In the genomic region with DNA sequence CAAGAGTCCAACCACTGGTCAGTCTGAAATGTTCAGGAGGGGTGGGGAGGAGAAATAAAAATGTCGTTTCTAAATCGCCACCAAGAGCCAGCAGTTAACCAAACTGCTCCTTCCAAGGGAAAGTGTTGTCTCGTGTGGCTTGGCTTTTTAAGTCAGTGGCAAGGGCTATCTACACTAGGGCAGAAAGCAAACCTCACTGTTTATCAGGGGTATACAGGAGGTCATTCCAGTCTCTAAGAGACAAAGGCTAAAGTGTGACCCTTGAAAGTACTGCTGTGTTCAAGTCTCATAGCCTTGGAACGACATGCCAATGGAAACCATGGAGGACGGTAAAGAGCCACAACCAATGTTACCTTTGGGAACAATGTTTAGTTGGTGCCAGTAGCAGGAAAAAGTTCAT, we compare ENCODE assay signal across 25 mouse cellular contexts. TPM values are rescaled to one million over a fixed set of nuclear protein-coding genes. Genes with fewer than 3 reads are reported as not detected.
DNase-seq lines count a peak whose midpoint lies in the region; ATAC-seq and TF ChIP-seq lines count a peak whose summit lies in the region.
"Had no signal": no experiment of that assay in that cellular context is flagged by ENCODE, and none has a peak within 500 bp of the region (broad histone marks: within the 10 kb centered on the region; RNA-seq: fewer than 3 reads in every experiment).

No protein-coding gene starts in this region.

- TF ChIP-seq POLR2A in heart, adult 2 months (IDR thresholded peaks at IDR 0.05; ENCODE audit: insufficient read depth, low read depth, low read length): no peak

- no peak overlapping the region for H3K27ac ChIP-seq in heart, embryonic 11.5 days (ENCODE audit: low read depth, low read length)
- H3K27ac ChIP-seq in heart, adult 2 months: no peak overlapping the region
- H3K27ac ChIP-seq in liver, embryonic 11.5 days (ENCODE audit: low read depth, low read length): 0 out of 2 replicates have a peak overlapping the region, but pooled peaks have one; percentile 52
- H3K27ac ChIP-seq in liver, embryonic 15.5 days (replicated peaks): peak overlapping the region; percentile 55
- H3K27ac ChIP-seq: embryonic facial prominence, embryonic 12.5 days; embryonic facial prominence, embryonic 15.5 days; forebrain, embryonic 12.5 days; forebrain, embryonic 15.5 days; hindbrain, embryonic 10.5 days; hindbrain, embryonic 13.5 days had no signal

- whole genome bisulfite sequencing in heart, embryonic 11.5 days (ENCODE audit: insufficient replicate concordance): 74% methylated on average over 5 of the region's 5 CpGs
- WGBS in heart, adult 2 months: 80% methylated on average over 5 of the region's 5 CpGs
- 67% methylated on average over 5 of the region's 5 CpGs for WGBS in liver, embryonic 11.5 days
- WGBS in liver, embryonic 15.5 days (ENCODE audit: insufficient replicate concordance): 48% methylated on average over 5 of the region's 5 CpGs

- no peak overlapping the region for H3K9ac ChIP-seq in heart, embryonic 11.5 days (ENCODE audit: low read depth, low read length)
- no peak overlapping the region for H3K9ac ChIP-seq in heart, adult 2 months (ENCODE audit: low read depth, low read length)
- H3K9ac ChIP-seq in liver, embryonic 11.5 days (ENCODE audit: low read depth, low read length): no peak overlapping the region
- H3K9ac ChIP-seq in liver, embryonic 15.5 days: no peak overlapping the region
- H3K9ac ChIP-seq: embryonic facial prominence, embryonic 12.5 days; embryonic facial prominence, embryonic 15.5 days; forebrain, embryonic 12.5 days; forebrain, embryonic 15.5 days; hindbrain, embryonic 13.5 days had no signal

- no peak overlapping the region for H3K4me2 ChIP-seq in heart, embryonic 11.5 days
- peak overlapping the region; percentile 44 for H3K4me2 ChIP-seq in liver, embryonic 11.5 days
- H3K4me2 ChIP-seq in liver, embryonic 15.5 days: no peak overlapping the region
- H3K4me2 ChIP-seq: embryonic facial prominence, embryonic 12.5 days; embryonic facial prominence, embryonic 15.5 days; forebrain, embryonic 12.5 days; forebrain, embryonic 15.5 days; hindbrain, embryonic 13.5 days had no signal

- no peaks in the 10 kb centered on the region for H3K9me3 ChIP-seq in heart, embryonic 11.5 days (replicated peaks; ENCODE audit: control insufficient read depth, low read length)
- H3K9me3 ChIP-seq in liver, embryonic 11.5 days (ENCODE audit: control insufficient read depth, low read length): no peaks in the 10 kb centered on the region
- no peaks in the 10 kb centered on the region for H3K9me3 ChIP-seq in liver, embryonic 15.5 days (replicated peaks)
- H3K9me3 ChIP-seq: embryonic facial prominence, embryonic 12.5 days; embryonic facial prominence, embryonic 15.5 days; forebrain, embryonic 12.5 days; forebrain, embryonic 15.5 days; hindbrain, embryonic 10.5 days; hindbrain, embryonic 13.5 days had no signal

- ATAC-seq in heart, embryonic 11.5 days (replicated peaks; ENCODE audit: insufficient number of reproducible peaks, low FRiP score, low TSS enrichment): peak; percentile 68; the same call in 1 of the 2 replicates
- ATAC-seq in liver, embryonic 11.5 days (replicated peaks; ENCODE audit: low FRiP score): peak; percentile 85
- ATAC-seq in liver, embryonic 15.5 days (ENCODE audit: insufficient read depth): peak; percentile 63
- no peak for ATAC-seq in monocyte, adult 5-6 weeks (replicated peaks; ENCODE audit: insufficient number of reproducible peaks, low FRiP score, low TSS enrichment, poor library complexity, severe bottlenecking)
- ATAC-seq: activated CD4-positive, CD25-positive, alpha-beta regulatory T cell, adult 4 months; forebrain, embryonic 15.5 days; hindbrain, embryonic 16.5 days had no signal

- no peaks in the 10 kb centered on the region for H3K79me2 ChIP-seq in heart, adult 2 months (replicated peaks; ENCODE audit: control insufficient read depth, insufficient read depth, low read length)

- intact Hi-C loops in heart, adult 2 months (cut with DNase I): no loop called here

- H3K4me3 ChIP-seq in heart, embryonic 11.5 days (ENCODE audit: low read depth, low read length): no peak overlapping the region
- no peak overlapping the region for H3K4me3 ChIP-seq in heart, adult 2 months
- H3K4me3 ChIP-seq in liver, embryonic 11.5 days (ENCODE audit: low read depth, low read length): no peak overlapping the region
- no peak overlapping the region for H3K4me3 ChIP-seq in liver, embryonic 15.5 days (replicated peaks)
- H3K4me3 ChIP-seq: embryonic facial prominence, embryonic 12.5 days; embryonic facial prominence, embryonic 15.5 days; erythroblast, embryonic 14.5 days; forebrain, embryonic 12.5 days; forebrain, embryonic 15.5 days; hindbrain, embryonic 10.5 days; hindbrain, embryonic 13.5 days had no signal

- no peak for TF ChIP-seq CTCF in heart, adult 2 months (IDR thresholded peaks at IDR 0.05)

- no peaks in the 10 kb centered on the region for H3K27me3 ChIP-seq in heart, embryonic 11.5 days (ENCODE audit: control insufficient read depth, insufficient read depth, low read length)
- no peaks in the 10 kb centered on the region for H3K27me3 ChIP-seq in heart, adult 2 months (ENCODE audit: control insufficient read depth, insufficient read depth, low read length)
- H3K27me3 ChIP-seq in liver, embryonic 11.5 days (replicated peaks; ENCODE audit: control insufficient read depth, insufficient read depth, low read length): no peaks in the 10 kb centered on the region
- H3K27me3 ChIP-seq in liver, embryonic 15.5 days: no peaks in the 10 kb centered on the region
- H3K27me3 ChIP-seq: embryonic facial prominence, embryonic 12.5 days; embryonic facial prominence, embryonic 15.5 days; forebrain, embryonic 12.5 days; forebrain, embryonic 15.5 days; hindbrain, embryonic 13.5 days had no signal

- no peaks in the 10 kb centered on the region for H3K36me3 ChIP-seq in heart, embryonic 11.5 days (ENCODE audit: control insufficient read depth, insufficient read depth, low read length)
- no peaks in the 10 kb centered on the region for H3K36me3 ChIP-seq in heart, adult 2 months (ENCODE audit: control insufficient read depth, insufficient read depth, low read length)
- H3K36me3 ChIP-seq in liver, embryonic 11.5 days (ENCODE audit: control insufficient read depth, insufficient read depth, low read length): no peaks in the 10 kb centered on the region
- H3K36me3 ChIP-seq in liver, embryonic 15.5 days (replicated peaks): no peaks in the 10 kb centered on the region
- H3K36me3 ChIP-seq: embryonic facial prominence, embryonic 15.5 days; forebrain, embryonic 15.5 days had no signal

- no peak for TF ChIP-seq EP300 in heart, adult 2 months (IDR thresholded peaks at IDR 0.05; ENCODE audit: insufficient read depth, low read depth, low read length)

- no peak for DNase-seq in heart, adult 2 months
- DNase-seq in liver, embryonic 11.5 days (ENCODE audit: low spot score): no peak
- DNase-seq in liver: no peak
- DNase-seq in kidney, adult 8-10 months: no peak
- no peak for DNase-seq in right cerebral cortex, postnatal 14 days
- DNase-seq: adrenal gland, postnatal 10 days; adrenal gland, postnatal 36 days; cerebellum, adult 18-20 months; cerebellum, adult 9-10 months; cerebellum, postnatal 14 days; gastrocnemius, postnatal 25 days; heart, adult 18-20 months; heart, postnatal 36 days had no signal

- no peaks in the 10 kb centered on the region for H3K4me1 ChIP-seq in heart, embryonic 11.5 days (ENCODE audit: control insufficient read depth, insufficient read depth, low read length)
- no peaks in the 10 kb centered on the region; the same call in 1 of the 2 replicates for H3K4me1 ChIP-seq in heart, adult 2 months (ENCODE audit: control insufficient read depth, insufficient read depth, low read length)
- no peaks in the 10 kb centered on the region for H3K4me1 ChIP-seq in liver, embryonic 11.5 days (replicated peaks; ENCODE audit: control insufficient read depth, insufficient read depth, low read length)
- no peaks in the 10 kb centered on the region; the same call in 1 of the 2 replicates for H3K4me1 ChIP-seq in liver, embryonic 15.5 days (replicated peaks)
- H3K4me1 ChIP-seq: embryonic facial prominence, embryonic 12.5 days; embryonic facial prominence, embryonic 15.5 days; forebrain, embryonic 12.5 days; hindbrain, embryonic 10.5 days; hindbrain, embryonic 13.5 days had no signal

RNA-seq across cellular contexts. Expression of gene Amot, which starts 15.0 kb away (rescaled TPM):
- 14.1 and 14.3 TPM in 2 replicates for polyA plus RNA-seq in heart, embryonic 11.5 days (2014; fragmentation: Nextera tagmentation; extraction: Ambion mirVana)
- total RNA-seq in heart, adult 2 months (2021): 1 to 10 TPM; 6.1 to 7.2 TPM
- polyA plus RNA-seq in heart, adult 2 months (2012; rRNA removed): 6.4 and 6.7 TPM in 2 replicates
- polyA plus RNA-seq in liver, embryonic 11.5 days (2014; fragmentation: Nextera tagmentation; extraction: Ambion mirVana): 11.7 and 11.9 TPM in 2 replicates
- 5.1 and 5.3 TPM in 2 replicates for polyA plus RNA-seq in liver, embryonic 15.5 days (2015; fragmentation: Nextera tagmentation; extraction: Ambion mirVana)
- 1.5 to 3.1 TPM (median 2.9 TPM) in 3 replicates for total RNA-seq in monocyte, adult 5-6 weeks (2017)

Comparison
In these comparisons a context has a peak if more than half of its experiments do, and no peak if none do; other contexts are left out.
1. H3K27ac ChIP-seq: peak in liver, embryonic 11.5 days (single experiment) and liver, embryonic 15.5 days (single experiment); none in heart, embryonic 11.5 days (single experiment) and heart, adult 2 months (single experiment).